ENCODE assay signal across 22 mouse cellular contexts in the genomic region with DNA sequence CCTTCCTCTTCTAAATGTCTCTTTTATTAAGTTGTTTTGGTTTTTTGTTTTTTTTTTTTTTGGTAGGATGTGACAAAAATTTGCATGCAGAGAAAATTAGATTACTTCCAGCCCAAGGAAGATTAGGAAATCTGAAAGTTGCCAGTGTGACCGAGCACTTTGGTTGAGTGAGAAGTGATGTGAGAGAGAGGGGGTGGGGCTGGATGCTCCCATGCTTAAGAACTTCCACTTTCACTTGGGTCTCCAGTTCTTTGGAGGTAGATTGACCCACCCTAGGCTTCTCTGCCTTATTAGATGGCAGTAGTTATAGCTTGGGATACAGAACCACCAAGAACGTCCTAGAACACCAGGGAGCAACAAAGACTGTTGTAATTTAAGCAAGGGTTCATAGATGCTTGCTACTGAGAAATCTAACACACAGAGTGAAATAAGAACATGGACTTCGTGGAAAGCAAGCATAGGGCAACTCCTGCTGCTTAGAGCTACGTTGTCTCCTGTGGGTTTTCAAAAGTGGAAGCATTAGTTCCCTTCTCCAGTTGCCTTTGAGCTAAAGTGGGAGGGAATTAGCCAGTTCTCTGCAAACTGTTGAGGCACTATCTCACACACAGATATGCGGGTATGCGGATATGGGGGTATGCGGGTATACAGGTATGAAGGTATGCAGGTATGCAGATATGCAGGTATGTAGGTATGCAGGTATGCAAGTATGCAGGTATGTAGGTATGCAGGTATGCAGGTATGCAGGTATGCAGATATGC.
DNase-seq lines count a peak whose midpoint lies in the region; ATAC-seq and TF ChIP-seq lines count a peak whose summit lies in the region.
"Had no signal": no experiment of that assay in that cellular context is flagged by ENCODE, and none has a peak within 500 bp of the region (broad histone marks: within the 10 kb centered on the region; RNA-seq: fewer than 3 reads in every experiment).

No protein-coding gene starts in this region.

- H3K27me3 ChIP-seq in ES-Bruce4 (ENCODE audit: control insufficient read depth, insufficient read depth, low read length, poor library complexity, severe bottlenecking) = no peaks in the 10 kb centered on the region
- no peaks in the 10 kb centered on the region; the same call in 1 of the 2 replicates for H3K27me3 ChIP-seq in embryonic facial prominence, embryonic 13.5 days
- H3K27me3 ChIP-seq in limb, embryonic 10.5 days (ENCODE audit: low read depth, poor library complexity, severe bottlenecking) = no peaks in the 10 kb centered on the region
- H3K27me3 ChIP-seq in intestine, embryonic 16.5 days (replicated peaks; ENCODE audit: control insufficient read depth, insufficient read depth, low read length) = no peaks in the 10 kb centered on the region
- H3K27me3 ChIP-seq: forebrain, embryonic 12.5 days; hindbrain, embryonic 12.5 days had no signal

- no peaks in the 10 kb centered on the region for H3K9me3 ChIP-seq in ES-Bruce4 (replicated peaks; ENCODE audit: control insufficient read depth, insufficient read depth, low read length, poor library complexity, severe bottlenecking)
- no peaks in the 10 kb centered on the region for H3K9me3 ChIP-seq in embryonic facial prominence, embryonic 13.5 days
- H3K9me3 ChIP-seq in limb, embryonic 10.5 days (replicated peaks) = no peaks in the 10 kb centered on the region
- H3K9me3 ChIP-seq in intestine, embryonic 16.5 days (ENCODE audit: control insufficient read depth, low read length) = no peaks in the 10 kb centered on the region
- H3K9me3 ChIP-seq: forebrain, embryonic 12.5 days; hindbrain, embryonic 12.5 days had no signal

- H3K4me2 ChIP-seq in embryonic facial prominence, embryonic 13.5 days = 0 out of 2 replicates have a peak overlapping the region, but pooled peaks have one; percentile 10
- H3K4me2 ChIP-seq in intestine, embryonic 16.5 days (ENCODE audit: low read depth, low read length) = no peak overlapping the region
- H3K4me2 ChIP-seq: forebrain, embryonic 12.5 days; hindbrain, embryonic 12.5 days had no signal

- no peak for ATAC-seq in embryonic facial prominence, embryonic 13.5 days (ENCODE audit: insufficient number of reproducible peaks, insufficient read depth, low FRiP score, low TSS enrichment, low read depth)
- ATAC-seq in intestine, embryonic 16.5 days = no peak
- ATAC-seq: forebrain, embryonic 16.5 days; hindbrain, embryonic 16.5 days; inflammation-experienced regulatory T-cells, adult 6 months had no signal

- H3K9ac ChIP-seq in ES-Bruce4 (ENCODE audit: low read depth, poor library complexity, severe bottlenecking) = no peak overlapping the region
- no peak overlapping the region for H3K9ac ChIP-seq in embryonic facial prominence, embryonic 13.5 days
- no peak overlapping the region for H3K9ac ChIP-seq in intestine, embryonic 16.5 days (ENCODE audit: low read depth, low read length)
- H3K9ac ChIP-seq: forebrain, embryonic 12.5 days; hindbrain, embryonic 12.5 days had no signal

- H3K27ac ChIP-seq in ES-Bruce4 (ENCODE audit: insufficient read depth, low read length) = peak overlapping the region; percentile 36; the same call in 1 of the 2 replicates
- peak overlapping the region; percentile 72 for H3K27ac ChIP-seq in embryonic facial prominence, embryonic 13.5 days
- no peak overlapping the region for H3K27ac ChIP-seq in limb, embryonic 10.5 days
- no peak overlapping the region for H3K27ac ChIP-seq in intestine, embryonic 16.5 days (ENCODE audit: low read length)
- H3K27ac ChIP-seq: forebrain, embryonic 12.5 days; hindbrain, embryonic 12.5 days had no signal

- no peaks in the 10 kb centered on the region for H3K36me3 ChIP-seq in ES-Bruce4 (ENCODE audit: control insufficient read depth, insufficient read depth, low read length, poor library complexity, severe bottlenecking)
- H3K36me3 ChIP-seq in embryonic facial prominence, embryonic 13.5 days = no peaks in the 10 kb centered on the region
- H3K36me3 ChIP-seq in limb, embryonic 10.5 days = no peaks in the 10 kb centered on the region
- H3K36me3 ChIP-seq in intestine, embryonic 16.5 days (ENCODE audit: control insufficient read depth, insufficient read depth, low read length) = no peaks in the 10 kb centered on the region
- H3K36me3 ChIP-seq: forebrain, embryonic 12.5 days; hindbrain, embryonic 12.5 days had no signal

- DNase-seq in ES-CJ7 (ENCODE audit: low read depth, low spot score) = peak; percentile 45
- peak; percentile 15 for DNase-seq in limb, embryonic 10.5 days (ENCODE audit: low spot score)
- no peak for DNase-seq in cerebellum, adult 9-11 months
- no peak for DNase-seq in cerebellum, postnatal 4 days (ENCODE audit: low spot score in 2 of 2)
- DNase-seq: adrenal gland, postnatal 10 days; cerebellum, adult 11 months; cerebellum, adult 8-10 months; cerebellum, postnatal 25 days; embryo, embryonic 11 days; gastrocnemius, postnatal 14 days; heart, postnatal 10 days; heart, postnatal 4 days; kidney, adult 11 months; kidney, adult 9 months had no signal

- WGBS in embryonic facial prominence, embryonic 13.5 days = 75% methylated on average over 7 of the region's 7 CpGs
- 89% methylated on average over 7 of the region's 7 CpGs for WGBS in limb, embryonic 10.5 days
- 83% methylated on average over 7 of the region's 7 CpGs for WGBS in intestine, embryonic 16.5 days

- no peak overlapping the region for H3K4me3 ChIP-seq in ES-Bruce4 (ENCODE audit: low read depth, low read length)
- no peak overlapping the region for H3K4me3 ChIP-seq in embryonic facial prominence, embryonic 13.5 days
- no peak overlapping the region for H3K4me3 ChIP-seq in limb, embryonic 10.5 days
- no peak overlapping the region for H3K4me3 ChIP-seq in intestine, embryonic 16.5 days (ENCODE audit: low read length)
- H3K4me3 ChIP-seq: forebrain, embryonic 12.5 days; hindbrain, embryonic 12.5 days had no signal

- no peak for TF ChIP-seq CTCF in ES-Bruce4 (IDR thresholded peaks at IDR 0.05; ENCODE audit: low read depth, low read length)

- TF ChIP-seq POLR2A in ES-Bruce4 (IDR thresholded peaks at IDR 0.05; ENCODE audit: insufficient read depth, low read length) = no peak

- H3K4me1 ChIP-seq in ES-Bruce4 (ENCODE audit: control insufficient read depth, insufficient read depth, low read length) = no peaks in the 10 kb centered on the region
- peaks cover 16% of the 10 kb centered on the region for H3K4me1 ChIP-seq in embryonic facial prominence, embryonic 13.5 days
- no peaks in the 10 kb centered on the region for H3K4me1 ChIP-seq in limb, embryonic 10.5 days
- H3K4me1 ChIP-seq in intestine, embryonic 16.5 days (ENCODE audit: control insufficient read depth, insufficient read depth, low read length) = no peaks in the 10 kb centered on the region
- H3K4me1 ChIP-seq: forebrain, embryonic 12.5 days; hindbrain, embryonic 12.5 days had no signal

- TF ChIP-seq EP300 in ES-Bruce4 (IDR thresholded peaks at IDR 0.05; ENCODE audit: insufficient read depth, low read depth, low read length) = no peak

Comparison
In these comparisons a context has a peak if more than half of its experiments do, and no peak if none do; other contexts are left out.
1. H3K27ac ChIP-seq: peak in ES-Bruce4 (single experiment) and embryonic facial prominence, embryonic 13.5 days (single experiment); none in limb, embryonic 10.5 days (single experiment) and intestine, embryonic 16.5 days (single experiment).
2. DNase-seq: peak in ES-CJ7 (single experiment) and limb, embryonic 10.5 days (single experiment); none in cerebellum, adult 9-11 months (single experiment) and cerebellum, postnatal 4 days (0 of 2).